Mouse (Mus musculus): ENCODE data around the gene Gm10491.

DNA sequence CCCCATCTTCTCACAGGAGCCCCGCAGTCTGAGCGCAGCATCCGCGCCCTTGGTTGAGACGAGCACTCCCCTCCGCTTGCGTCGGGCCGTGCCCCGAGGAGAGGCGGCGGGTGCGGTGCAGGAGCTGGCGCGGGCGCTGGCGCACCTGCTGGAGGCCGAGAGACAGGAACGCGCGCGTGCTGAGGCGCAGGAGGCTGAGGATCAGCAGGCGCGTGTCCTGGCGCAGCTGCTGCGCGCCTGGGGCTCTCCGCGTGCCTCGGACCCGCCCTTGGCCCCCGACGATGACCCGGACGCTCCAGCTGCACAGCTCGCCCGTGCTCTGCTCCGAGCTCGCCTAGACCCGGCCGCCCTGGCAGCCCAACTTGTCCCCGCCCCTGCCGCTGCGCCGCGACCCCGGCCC is 14.4 kb upstream of the Gm10491 start:
- TF ChIP-seq EP300 (IDR thresholded peaks at IDR 0.05; ENCODE audit: low read depth) = no peak
- TF ChIP-seq CTCF (IDR thresholded peaks at IDR 0.05; ENCODE audit: low read depth) = no peak
